Mouse (Mus musculus) lung, adult 2 months (tissue): ENCODE measurements at regions not wholly inside any gene's neighbourhood (a gene's known extent, or its start where the extent isn't known, plus 50 kb on each side); places are given as distances from the start of the nearest gene placed in this dataset.

ENCODE experiments used
- CTCF ChIP-seq: fragments of 200-500 bp; IDR thresholded peaks from 2 replicates; pipeline ENCODE4 v1.5.1; 2011; ENCODE audit warnings: mild to moderate bottlenecking, low read length, control low read depth; ENCODE audit not compliant: insufficient read depth
- POLR2A ChIP-seq: fragments of 200-500 bp; IDR thresholded peaks from 2 replicates; pipeline ENCODE4 v1.6.1; 2011; ENCODE audit warnings: low read depth, mild to moderate bottlenecking, control low read depth, low read length, borderline replicate concordance; ENCODE audit errors: extremely low read depth

- TF ChIP-seq POLR2A: no peak
- TF ChIP-seq CTCF: no peak
Measured at GRCm38 (mm10) chr5:53377698-53378097, 88.3 kb upstream of the Rbpj start.
